Mouse (Mus musculus): ENCODE measurements around the gene Adora2b. TPM values are rescaled to one million over a fixed set of nuclear protein-coding genes. Genes with fewer than 3 reads are reported as not detected.
"Not testable (repeated sequence)": the region's sequence is repeated elsewhere in the genome, so short reads cannot be mapped to it uniquely, and the experiment has no call there.

Adora2b gene
- total RNA-seq, 2 experiments from 2014 or later: 6.9 to 7.3 TPM

DNA sequence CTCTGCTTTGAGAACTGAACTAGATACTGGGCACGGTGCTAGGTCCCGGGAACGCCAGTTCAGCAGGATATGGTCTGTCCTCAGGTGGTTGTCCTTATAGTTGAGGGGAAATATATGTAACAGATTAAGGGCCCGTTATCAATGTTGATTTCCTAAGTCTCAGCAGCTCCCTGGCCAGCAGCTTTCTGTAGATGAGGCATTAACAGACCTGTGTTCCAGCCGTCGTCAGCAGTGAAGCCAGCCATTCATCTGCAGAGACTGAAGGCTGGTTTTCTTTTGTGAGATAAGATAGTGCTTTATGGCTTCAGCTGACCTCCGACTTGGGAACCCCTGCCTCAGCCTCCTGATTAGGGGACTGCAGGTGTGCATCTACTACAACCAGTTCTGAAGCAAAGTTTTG is 15.2 kb downstream of the Adora2b start:
- DNase-seq: no peak

DNA sequence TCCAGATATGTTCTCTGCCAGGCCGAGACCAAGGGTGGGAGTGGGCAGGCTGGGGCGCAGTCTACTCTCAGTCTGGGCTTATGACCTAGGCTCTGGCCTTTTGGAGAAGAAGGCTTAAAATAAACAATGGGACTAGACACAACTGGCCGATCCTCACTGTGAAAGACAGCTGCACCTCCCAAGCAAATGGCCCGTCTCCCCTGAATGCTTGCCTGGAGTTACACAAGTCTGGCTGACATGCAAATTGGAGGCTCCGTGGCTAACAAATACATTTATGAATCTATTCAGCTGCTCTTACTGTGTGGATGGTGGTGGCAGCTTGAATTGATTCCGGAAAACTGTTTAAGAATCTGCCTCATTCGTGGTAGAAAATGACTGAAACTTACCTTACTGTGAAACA is 16.9 kb downstream of the Adora2b start:
- DNase-seq: no peak

DNA sequence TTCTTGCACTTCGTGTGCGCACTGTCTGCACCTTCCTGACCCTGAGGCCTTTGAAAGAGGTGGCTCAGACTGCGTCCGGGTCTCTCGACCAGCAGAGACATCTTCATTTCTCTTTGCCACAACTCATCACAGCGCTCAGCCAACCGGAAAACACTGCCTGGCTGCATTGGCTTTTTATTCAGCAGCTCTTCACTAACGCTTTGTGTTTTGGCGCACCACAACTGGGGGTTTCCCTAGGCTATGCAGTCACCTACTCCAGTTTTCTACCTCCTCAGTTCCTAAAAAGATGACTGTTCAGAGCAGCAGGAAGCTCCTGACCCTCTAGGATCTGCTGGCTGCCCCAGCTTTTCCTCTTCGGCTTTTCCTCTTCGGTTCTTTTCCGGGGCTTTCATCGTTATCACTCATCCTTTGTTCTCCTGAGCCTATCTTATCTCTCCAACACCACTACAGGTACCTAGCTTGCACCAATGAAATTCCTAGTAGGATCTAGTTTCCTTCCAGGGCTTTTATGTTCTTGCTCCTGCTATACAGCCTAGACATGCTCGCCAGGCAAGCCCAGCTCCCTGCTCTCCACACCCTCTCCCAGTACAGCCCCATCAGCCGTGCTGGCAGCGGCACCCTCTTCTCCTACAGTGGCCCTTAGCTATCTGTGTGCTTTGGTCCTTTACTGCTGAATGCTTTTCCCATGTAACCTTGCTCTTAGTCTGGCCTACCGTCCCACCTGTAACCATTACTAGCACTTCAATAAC is 17.9 kb downstream of the Adora2b start:
- no peak for DNase-seq

DNA sequence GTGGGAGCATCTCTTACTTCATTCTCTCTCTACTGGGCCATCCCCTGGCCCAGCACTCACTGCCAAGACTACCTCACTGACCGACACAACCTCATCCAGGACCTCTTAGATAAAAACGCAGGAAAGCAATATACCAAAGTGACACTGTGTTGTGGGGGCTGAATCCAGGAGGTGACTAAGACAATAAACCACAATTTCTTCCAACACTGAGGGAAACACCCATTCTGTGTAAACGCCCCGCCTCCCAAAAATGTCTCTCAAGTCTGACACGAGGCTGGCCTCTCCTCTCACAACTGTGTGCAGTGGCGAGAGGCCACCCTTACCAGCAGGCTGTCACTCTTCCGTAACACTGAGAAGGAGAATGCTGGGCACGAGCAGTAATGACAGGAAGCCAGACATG is 19.6 kb downstream of the Adora2b start:
- DNase-seq: no peak

DNA sequence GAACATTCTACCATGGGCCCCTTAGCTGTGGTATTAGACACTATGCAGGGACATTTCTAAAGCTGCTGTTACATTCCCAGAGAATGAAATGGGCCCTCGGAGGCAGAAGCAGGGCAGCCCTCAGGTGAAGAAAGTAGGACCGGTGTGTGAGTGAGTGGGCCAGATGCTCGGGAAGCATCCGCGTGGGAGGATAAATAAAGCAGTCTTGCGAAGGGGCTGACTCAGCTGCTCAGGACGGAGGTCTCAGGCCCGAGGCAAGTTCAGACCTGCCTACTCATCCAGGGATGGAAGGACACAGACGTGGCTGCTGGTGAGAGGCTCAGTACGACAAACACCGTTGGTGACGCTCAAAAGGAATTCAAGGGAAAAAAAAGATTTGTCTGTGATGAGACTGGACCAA is 20.3 kb downstream of the Adora2b start:
- no peak for DNase-seq

DNA sequence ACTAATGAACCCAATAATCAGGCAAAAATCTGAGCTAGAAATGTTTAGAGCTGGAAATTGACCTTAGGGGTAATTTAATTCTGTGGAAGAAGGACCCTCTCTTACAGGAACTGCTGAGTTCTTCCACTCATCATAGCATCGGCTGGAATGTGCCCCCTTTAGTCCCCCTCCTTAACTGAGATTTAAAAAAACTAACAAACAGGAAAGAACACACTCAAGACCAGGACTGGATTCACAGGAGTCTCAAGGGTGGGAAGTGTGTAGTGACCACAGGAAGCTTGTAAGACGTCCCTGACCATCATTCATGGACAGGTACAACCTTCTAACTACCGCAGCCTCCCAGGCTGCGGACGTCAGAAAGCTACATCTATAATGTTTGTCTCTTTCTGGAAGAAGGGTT is 22.1 kb downstream of the Adora2b start:
- DNase-seq: no peak

DNA sequence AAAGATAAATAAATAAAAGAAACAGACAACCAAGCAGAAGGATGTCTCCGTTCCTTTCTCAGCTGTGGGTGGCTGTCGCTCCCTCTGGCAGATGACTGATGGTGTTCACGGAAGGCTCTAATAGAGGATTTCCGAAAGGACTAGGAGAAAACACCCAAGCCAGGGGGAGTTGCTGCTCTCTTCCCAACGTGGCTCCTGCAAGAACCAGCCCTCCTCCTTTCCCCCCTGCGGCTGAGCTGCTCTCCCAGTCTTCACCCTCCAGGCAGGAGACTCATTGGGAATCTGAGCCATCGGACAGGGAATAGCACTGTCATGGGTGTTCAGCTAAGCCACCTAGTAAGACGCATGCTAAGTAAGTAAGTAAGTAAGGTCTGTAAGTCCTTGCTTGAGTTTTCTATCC is 28.3 kb downstream of the Adora2b start:
- no peak for DNase-seq

DNA sequence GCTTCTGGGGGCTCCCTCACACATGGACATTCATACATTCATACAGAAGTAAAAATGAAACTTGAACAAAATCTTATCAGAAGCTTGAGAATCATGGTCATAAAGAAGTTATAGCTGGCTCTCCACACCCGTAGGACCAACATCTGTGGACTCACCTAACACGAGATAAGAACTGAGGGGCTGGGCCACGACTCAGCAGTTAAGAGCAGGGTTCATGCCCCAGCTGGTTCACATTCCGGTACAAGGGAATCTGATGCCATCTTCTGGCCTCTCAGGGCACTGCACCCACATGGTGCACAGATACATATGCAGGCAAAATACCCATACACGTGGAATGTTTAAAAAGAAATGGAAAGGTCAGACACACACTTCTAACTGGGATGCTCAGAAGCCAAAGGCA is 29.2 kb downstream of the Adora2b start:
- no peak for DNase-seq

DNA sequence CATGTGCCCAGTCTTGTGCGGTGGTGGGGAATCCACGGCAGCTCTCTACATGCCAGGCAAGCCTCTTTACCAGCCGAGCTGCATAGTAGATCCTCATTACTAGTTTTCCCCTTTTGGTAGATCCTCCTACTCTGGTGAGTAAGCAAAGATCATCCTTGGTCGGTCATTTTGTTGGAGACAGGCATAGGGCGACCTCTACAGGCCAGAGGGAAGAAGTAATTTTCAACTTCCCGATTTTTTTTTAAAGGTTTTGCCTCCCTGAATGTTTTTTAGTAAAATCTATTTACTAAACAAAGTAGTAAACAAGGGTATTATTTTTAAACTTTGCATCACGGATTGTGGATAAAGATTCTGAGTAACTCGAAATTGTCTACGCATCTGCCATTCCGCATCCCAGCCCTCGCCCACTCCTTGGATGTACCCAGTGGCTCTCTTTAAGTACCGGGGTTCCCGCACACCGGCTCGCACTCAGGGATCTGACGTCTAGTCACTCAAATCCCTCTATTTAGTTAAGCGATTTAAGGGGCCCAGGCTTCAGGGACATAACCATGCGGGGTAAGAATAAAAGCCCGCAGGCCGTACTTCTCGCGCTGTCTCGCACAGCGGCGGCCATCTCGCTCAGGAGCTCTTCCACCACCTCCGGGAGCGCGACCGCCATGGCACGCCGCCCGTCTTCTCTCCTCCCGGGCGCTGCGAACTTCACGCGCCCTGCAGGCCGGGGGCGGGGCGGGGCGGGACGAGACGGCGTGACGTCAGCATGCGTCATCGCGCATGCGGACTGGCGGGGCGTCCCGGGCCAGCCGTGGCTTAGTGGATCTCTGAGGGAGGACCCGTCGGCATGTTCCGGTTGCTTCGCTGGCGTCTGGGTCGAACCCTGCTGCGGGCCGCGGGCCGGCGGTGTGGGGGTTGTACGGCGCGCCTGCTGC is 32.2 kb downstream of the Adora2b start, which contains the start of the genes Zswim7 and Ttc19:
Gene Zswim7 (minus strand): TSS at position 701 of the 926 bp plus-strand sequence.
Gene Ttc19 (plus strand): TSS at position 799 of the 926 bp plus-strand sequence.
- peak; percentile 89 to 92 for DNase-seq

DNA sequence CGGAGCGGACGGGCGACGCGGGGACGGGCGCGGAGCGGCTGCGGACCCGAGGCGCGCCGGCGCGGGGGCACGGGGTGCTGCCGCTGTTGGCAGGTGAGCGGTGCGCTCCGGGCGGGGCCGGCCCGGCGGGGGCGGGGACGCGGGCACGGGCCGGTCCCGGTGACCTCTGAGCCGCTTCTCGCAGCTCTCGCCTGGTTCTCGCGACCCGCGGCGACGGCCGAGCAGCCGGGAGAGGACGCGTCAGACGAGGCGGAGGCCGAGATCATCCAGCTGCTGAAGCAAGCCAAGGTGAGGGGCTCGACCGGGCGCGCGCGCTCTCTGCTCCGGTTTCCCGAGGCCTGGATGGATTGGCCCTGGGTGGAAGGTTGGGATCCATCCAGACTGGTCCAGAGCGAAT is 32.8 kb downstream of the Adora2b start:
- DNase-seq: no peak

DNA sequence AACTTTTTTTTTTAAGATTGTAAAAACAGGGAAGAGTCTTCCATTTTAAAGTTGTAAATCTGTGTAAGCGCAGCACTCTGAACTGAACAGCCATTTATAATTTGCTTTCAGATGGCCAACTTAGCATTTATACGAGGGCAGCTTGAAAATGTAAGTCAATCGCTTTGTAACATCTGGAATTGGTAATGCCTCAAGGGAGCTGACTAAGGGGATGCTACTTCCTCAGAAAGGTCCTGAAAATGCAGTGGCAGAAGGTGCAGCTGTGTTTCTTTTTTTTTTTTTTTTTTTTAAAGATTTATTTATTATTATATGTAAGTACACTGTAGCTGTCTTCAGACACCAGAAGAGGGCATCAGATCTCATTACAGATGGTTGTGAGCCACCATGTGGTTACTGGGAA is 35.2 kb downstream of the Adora2b start:
- DNase-seq: not testable (repeated sequence)

DNA sequence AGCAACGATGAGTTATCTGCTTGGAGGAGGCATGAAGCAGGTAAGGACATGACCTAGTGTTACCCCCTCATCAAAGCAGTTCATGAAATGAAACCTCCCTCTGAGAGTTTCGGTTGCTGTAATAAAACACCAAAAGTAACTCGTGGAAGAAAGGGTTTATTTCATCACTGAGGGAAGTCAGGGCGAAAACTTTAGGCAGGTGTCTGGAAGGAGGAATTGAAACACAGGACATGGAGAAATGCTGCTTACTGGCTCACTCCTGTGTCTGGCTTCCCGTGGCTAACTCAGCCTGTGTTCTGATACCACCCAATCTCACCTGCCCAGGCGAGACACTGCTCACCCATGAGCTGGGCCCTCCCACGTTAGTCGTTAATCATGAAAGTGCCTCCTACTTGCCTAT is 36.2 kb downstream of the Adora2b start:
- DNase-seq: no peak

DNA sequence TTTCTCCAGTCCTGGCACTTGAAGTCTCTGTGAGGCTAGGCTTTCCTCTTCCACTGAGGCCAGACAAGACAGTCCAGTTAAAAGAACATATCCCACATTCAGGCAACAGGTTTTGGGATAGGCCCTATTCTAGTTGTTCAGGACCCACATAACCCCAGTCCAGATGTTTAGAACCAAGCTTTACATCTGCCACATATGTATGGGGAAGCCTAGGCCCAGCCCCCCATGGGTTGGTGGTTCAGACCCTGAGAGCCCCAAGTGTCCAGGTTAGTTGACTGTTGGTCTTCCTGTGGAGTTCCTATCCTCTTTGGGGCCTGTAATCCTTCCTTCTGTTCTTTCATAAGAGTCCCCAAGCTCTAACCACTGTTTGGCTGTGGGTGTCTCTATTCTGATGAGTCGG is 38.9 kb downstream of the Adora2b start:
- no peak for DNase-seq

DNA sequence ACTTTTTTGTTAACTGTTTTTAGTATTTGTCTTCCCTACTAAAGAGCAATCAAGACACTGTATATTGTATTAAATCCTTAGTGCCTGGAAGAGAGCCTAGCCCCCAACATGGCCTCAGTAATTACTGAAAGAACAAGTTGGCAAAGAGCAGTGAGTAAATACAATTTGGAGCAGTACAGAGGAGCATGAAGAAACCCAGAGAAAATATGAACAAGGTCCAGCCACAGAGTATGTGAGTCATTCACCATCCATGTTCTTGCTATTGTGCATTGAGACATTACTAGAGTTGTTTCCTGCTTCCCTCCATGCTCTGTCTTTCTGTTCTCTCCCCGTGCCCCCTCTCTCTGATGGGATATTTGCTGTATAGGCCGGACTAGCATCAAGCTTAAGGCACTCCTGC is 45.3 kb downstream of the Adora2b start:
- no peak for DNase-seq

DNA sequence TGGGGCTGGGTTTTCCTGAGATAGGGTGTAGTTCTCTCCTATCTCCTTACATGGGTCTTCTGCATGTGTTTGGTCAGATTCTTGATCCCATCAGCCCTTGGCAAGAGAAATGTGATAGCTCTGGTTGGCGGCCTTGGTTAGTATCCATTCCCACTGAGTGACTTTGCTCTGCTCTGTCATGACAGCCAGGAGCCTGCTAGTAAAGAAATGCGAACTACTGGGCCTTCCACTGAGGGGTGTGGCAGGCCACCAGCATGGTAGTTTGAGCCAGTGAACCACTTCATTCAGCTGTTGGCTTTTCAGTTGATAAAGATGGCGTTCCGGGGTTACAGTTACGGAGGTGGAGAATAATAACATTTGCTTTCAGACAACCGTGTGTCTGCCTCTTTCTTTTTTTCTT is 50.1 kb downstream of the Adora2b start:
- no peak for DNase-seq

DNA sequence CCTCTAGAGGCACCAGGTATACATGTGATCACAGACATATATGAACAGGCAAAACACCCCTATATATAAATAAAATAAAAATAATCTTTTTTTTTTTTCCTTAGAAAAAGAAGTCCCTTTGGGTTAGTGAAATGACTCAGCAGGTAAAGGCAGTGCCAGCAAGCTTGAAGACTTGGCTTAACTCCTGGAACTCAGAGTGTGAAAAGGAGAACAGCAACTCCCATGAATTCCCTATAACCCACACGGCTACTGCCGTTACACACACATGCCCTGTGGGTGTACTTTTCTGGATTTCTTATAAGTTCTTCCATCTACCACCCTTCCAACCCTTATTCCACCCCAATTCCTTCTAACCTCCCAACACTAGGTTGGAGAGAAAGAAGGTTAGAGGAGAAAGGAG is 57.1 kb downstream of the Adora2b start:
- DNase-seq: no peak

DNA sequence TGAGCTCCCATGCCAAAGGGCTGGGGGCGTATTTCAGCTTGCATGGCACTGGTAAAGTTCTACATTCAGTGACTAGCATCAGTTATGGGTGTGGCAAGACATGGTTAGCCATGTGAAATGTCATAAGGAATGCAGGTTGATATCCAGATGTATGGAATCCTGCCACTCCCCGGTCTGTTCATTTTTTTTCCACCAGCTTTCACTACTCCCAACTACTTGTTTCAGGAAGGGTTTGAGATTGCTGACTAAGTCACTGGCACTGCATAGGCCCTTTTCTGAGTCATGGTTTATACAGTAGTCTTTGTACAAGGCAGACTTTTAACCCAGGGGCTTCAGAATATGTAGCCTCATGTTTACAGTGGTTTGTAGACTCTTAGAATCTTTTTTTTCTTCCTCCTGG is 60.5 kb downstream of the Adora2b start:
- DNase-seq: no peak

DNA sequence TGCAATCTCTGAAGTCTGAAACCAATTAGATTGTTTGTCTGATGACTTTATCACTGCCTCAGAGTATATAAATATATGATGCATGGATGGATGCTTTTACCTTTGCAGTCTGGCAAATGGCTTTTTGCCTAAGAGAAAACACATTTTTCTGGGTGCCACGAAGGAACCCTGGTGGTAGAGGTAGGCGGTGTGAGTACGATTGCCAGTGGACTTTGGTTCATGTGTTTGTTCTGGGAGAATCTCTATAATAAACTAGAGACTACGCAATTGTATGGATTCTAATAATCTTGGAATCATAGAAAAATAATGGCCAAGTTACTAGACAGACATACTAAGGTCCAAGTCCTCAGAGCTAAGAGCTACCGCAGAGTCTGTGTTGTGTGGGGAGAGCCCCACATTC is 66.2 kb downstream of the Adora2b start:
- DNase-seq: no peak

Other genes with a start within 250 kb of the Adora2b start
- gene Zswim7, start 32.4 kb downstream of the Adora2b start, total RNA-seq (2021): 10 to 100 TPM; 11.9 to 14.6 TPM
- gene Ttc19, start 32.5 kb downstream of the Adora2b start, total RNA-seq (2021): 10 to 100 TPM; 86.1 to 88.1 TPM
- 1 to 10 TPM; 6.4 to 8.4 TPM for gene Pigl, start 209.5 kb downstream of the Adora2b start, total RNA-seq (2021)
- 100 to 1,000 TPM; 276 to 321 TPM for gene Ncor1, start 209.6 kb downstream of the Adora2b start, total RNA-seq (2021)